Mouse (Mus musculus): ENCODE data around the gene Lrrc36. TPM values are rescaled to one million over a fixed set of nuclear protein-coding genes. Genes with fewer than 3 reads are reported as not detected.

Gene Lrrc36
- polyA plus RNA-seq, 1 experiment: not detected

- no peak for TF ChIP-seq GATA1 (IDR thresholded peaks at IDR 0.05; ENCODE audit: low read length)
Measured at GRCm38 (mm10) chr8:105408331-105408730, 5.0 kb upstream of the Lrrc36 start.

- TF ChIP-seq GATA1 (IDR thresholded peaks at IDR 0.05; ENCODE audit: low read length): no peak
Measured at GRCm38 (mm10) chr8:105409947-105410346, 3.4 kb upstream of the Lrrc36 start.

- TF ChIP-seq GATA1 (IDR thresholded peaks at IDR 0.05; ENCODE audit: low read length): no peak
Measured at GRCm38 (mm10) chr8:105418992-105419391, 5.6 kb downstream of the Lrrc36 start.

- TF ChIP-seq GATA1 (IDR thresholded peaks at IDR 0.05; ENCODE audit: low read length): no peak
Measured at GRCm38 (mm10) chr8:105419800-105420199, 6.4 kb downstream of the Lrrc36 start.

- TF ChIP-seq GATA1 (IDR thresholded peaks at IDR 0.05; ENCODE audit: low read length): no peak
Measured at GRCm38 (mm10) chr8:105422006-105422405, 8.6 kb downstream of the Lrrc36 start.

GRCm38 (mm10) chr8:105426878-105427277 lies 13.5 kb downstream of the Lrrc36 start:
- TF ChIP-seq GATA1 (IDR thresholded peaks at IDR 0.05; ENCODE audit: low read length): no peak

GRCm38 (mm10) chr8:105431743-105432515 lies 18.6 kb downstream of the Lrrc36 start:
- TF ChIP-seq GATA1 (IDR thresholded peaks at IDR 0.05; ENCODE audit: low read length): no peak

- no peak for TF ChIP-seq GATA1 (IDR thresholded peaks at IDR 0.05; ENCODE audit: low read length)
Measured at GRCm38 (mm10) chr8:105433021-105433420, 19.6 kb downstream of the Lrrc36 start.

GRCm38 (mm10) chr8:105433511-105433910 lies 20.1 kb downstream of the Lrrc36 start:
- no peak for TF ChIP-seq GATA1 (IDR thresholded peaks at IDR 0.05; ENCODE audit: low read length)

- no peak for TF ChIP-seq GATA1 (IDR thresholded peaks at IDR 0.05; ENCODE audit: low read length)
Measured at GRCm38 (mm10) chr8:105434136-105434535, 20.8 kb downstream of the Lrrc36 start.

GRCm38 (mm10) chr8:105436218-105436617 lies 22.8 kb downstream of the Lrrc36 start:
- no peak for TF ChIP-seq GATA1 (IDR thresholded peaks at IDR 0.05; ENCODE audit: low read length)

- no peak for TF ChIP-seq GATA1 (IDR thresholded peaks at IDR 0.05; ENCODE audit: low read length)
Measured at GRCm38 (mm10) chr8:105437078-105437748, 23.8 kb downstream of the Lrrc36 start.

GRCm38 (mm10) chr8:105438865-105439264 lies 25.5 kb downstream of the Lrrc36 start:
- TF ChIP-seq GATA1 (IDR thresholded peaks at IDR 0.05; ENCODE audit: low read length): no peak

- TF ChIP-seq GATA1 (IDR thresholded peaks at IDR 0.05; ENCODE audit: low read length): no peak
Measured at GRCm38 (mm10) chr8:105441433-105441832, 28.1 kb downstream of the Lrrc36 start.

- no peak for TF ChIP-seq GATA1 (IDR thresholded peaks at IDR 0.05; ENCODE audit: low read length)
Measured at GRCm38 (mm10) chr8:105442661-105443060, 29.3 kb downstream of the Lrrc36 start.

- no peak for TF ChIP-seq GATA1 (IDR thresholded peaks at IDR 0.05; ENCODE audit: low read length)
Measured at GRCm38 (mm10) chr8:105445296-105446126, 32.1 kb downstream of the Lrrc36 start.
